ENCODE assay signal across 10 mouse cellular contexts in genomic region chr6:127374464-127375143, GRCm38 (mm10).
DNase-seq lines count a peak whose midpoint lies in the region; ATAC-seq lines count a peak whose summit lies in the region.
"Had no signal": no experiment of that assay in that cellular context is flagged by ENCODE, and none has a peak within 500 bp of the region (broad histone marks: within the 10 kb centered on the region; RNA-seq: fewer than 3 reads in every experiment).

No protein-coding gene starts in this region.

- no peak overlapping the region for H3K9ac ChIP-seq in hindbrain, embryonic 16.5 days (ENCODE audit: low read depth, low read length)
- no peak overlapping the region for H3K9ac ChIP-seq in hindbrain, embryonic 13.5 days
- H3K9ac ChIP-seq in liver, embryonic 11.5 days (ENCODE audit: low read depth, low read length): no peak overlapping the region

- peak; percentile 36 for DNase-seq in Muller cell, postnatal 12 days (ENCODE audit: inconsistent ontology term)
- DNase-seq in fat pad, adult 2 months (ENCODE audit: extremely low read depth, low read depth, low spot score): peak; percentile 85
- DNase-seq in kidney, adult 8-10 months: peak; percentile 4 to 7
- no peak for DNase-seq in frontal cortex, postnatal 10 days (ENCODE audit: low spot score in 2 of 2)
- no peak for DNase-seq in thymus, postnatal 4 days
- DNase-seq in liver, embryonic 11.5 days (ENCODE audit: low spot score): no peak
- DNase-seq: right cerebral cortex, adult 18-20 months had no signal

- H3K27me3 ChIP-seq in hindbrain, embryonic 16.5 days (replicated peaks; ENCODE audit: control insufficient read depth, insufficient read depth, low read length): no peaks in the 10 kb centered on the region
- no peaks in the 10 kb centered on the region for H3K27me3 ChIP-seq in hindbrain, embryonic 13.5 days
- no peaks in the 10 kb centered on the region for H3K27me3 ChIP-seq in liver, embryonic 11.5 days (replicated peaks; ENCODE audit: control insufficient read depth, insufficient read depth, low read length)

- 56% methylated on average over 12 of the region's 12 CpGs for WGBS in hindbrain, embryonic 16.5 days
- 68% methylated on average over 12 of the region's 12 CpGs for WGBS in hindbrain, embryonic 13.5 days
- 38% methylated on average over 12 of the region's 12 CpGs for WGBS in liver, embryonic 11.5 days

- no peak overlapping the region for H3K4me3 ChIP-seq in hindbrain, embryonic 16.5 days (ENCODE audit: low read length)
- no peak overlapping the region for H3K4me3 ChIP-seq in hindbrain, embryonic 13.5 days
- H3K4me3 ChIP-seq in liver, embryonic 11.5 days (ENCODE audit: low read depth, low read length): no peak overlapping the region

- no peaks in the 10 kb centered on the region for H3K36me3 ChIP-seq in hindbrain, embryonic 16.5 days (ENCODE audit: control insufficient read depth, insufficient read depth, low read length)
- no peaks in the 10 kb centered on the region for H3K36me3 ChIP-seq in hindbrain, embryonic 13.5 days
- H3K36me3 ChIP-seq in liver, embryonic 11.5 days (ENCODE audit: control insufficient read depth, insufficient read depth, low read length): no peaks in the 10 kb centered on the region

- no peaks in the 10 kb centered on the region; the same call in 1 of the 2 replicates for H3K4me1 ChIP-seq in hindbrain, embryonic 16.5 days (ENCODE audit: control insufficient read depth, insufficient read depth, low read depth, low read length)
- peaks cover 14% of the 10 kb centered on the region; the same call in 1 of the 2 replicates for H3K4me1 ChIP-seq in hindbrain, embryonic 13.5 days (replicated peaks)
- no peaks in the 10 kb centered on the region for H3K4me1 ChIP-seq in liver, embryonic 11.5 days (replicated peaks; ENCODE audit: control insufficient read depth, insufficient read depth, low read length)

- no peaks in the 10 kb centered on the region for H3K9me3 ChIP-seq in hindbrain, embryonic 16.5 days (ENCODE audit: control insufficient read depth, low read length)
- H3K9me3 ChIP-seq in hindbrain, embryonic 13.5 days: no peaks in the 10 kb centered on the region
- H3K9me3 ChIP-seq in liver, embryonic 11.5 days (ENCODE audit: control insufficient read depth, low read length): no peaks in the 10 kb centered on the region

- H3K27ac ChIP-seq in hindbrain, embryonic 16.5 days (ENCODE audit: low read depth, low read length): no peak overlapping the region
- no peak overlapping the region for H3K27ac ChIP-seq in hindbrain, embryonic 13.5 days
- no peak overlapping the region for H3K27ac ChIP-seq in liver, embryonic 11.5 days (ENCODE audit: low read depth, low read length)

- ATAC-seq in hindbrain, embryonic 16.5 days: 0 out of 2 replicates have a peak, but pooled peaks have one; percentile 14
- ATAC-seq in hindbrain, embryonic 13.5 days (ENCODE audit: low FRiP score): no peak
- no peak for ATAC-seq in liver, embryonic 11.5 days (replicated peaks; ENCODE audit: low FRiP score)
- ATAC-seq: inflammation-experienced regulatory T-cells, adult 6 months had no signal

- H3K4me2 ChIP-seq in hindbrain, embryonic 16.5 days (ENCODE audit: low read length): no peak overlapping the region
- H3K4me2 ChIP-seq in hindbrain, embryonic 13.5 days: no peak overlapping the region
- H3K4me2 ChIP-seq in liver, embryonic 11.5 days: no peak overlapping the region

Comparison
In these comparisons a context has a peak if more than half of its experiments do, and no peak if none do; other contexts are left out.
1. DNase-seq: peak in Muller cell, postnatal 12 days (single experiment), fat pad, adult 2 months (single experiment) and kidney, adult 8-10 months (2 of 2); none in frontal cortex, postnatal 10 days (0 of 2), thymus, postnatal 4 days (single experiment) and liver, embryonic 11.5 days (single experiment).